Mouse (Mus musculus) gastrocnemius, postnatal 14 days (tissue): ENCODE results near the gene Slit3. TPM values are rescaled to one million over a fixed set of nuclear protein-coding genes. Genes with fewer than 3 reads are reported as not detected.
A peak's percentile ranks its signal among the peaks of the same experiment; 100 is the strongest.

Experiments
- DNase-seq: peaks from one replicate; pipeline ENCODE4 v3.0.0; 2021; ENCODE audit warnings: mixed read lengths
- intact Hi-C: fragments of 180-260 bp; cut with DNase I; formaldehyde crosslinking; loops from one replicate; pipeline ENCODE4 v1.15.1; 2025; ENCODE audit warnings: low total_unique reads
- total RNA-seq, 2 experiments: library from RNA; stranded (reverse); gene quantifications; 2 replicates each; pipeline ENCODE4 v1.2.3; 2021

Slit3 gene
- total RNA-seq, 2 experiments from 2014 or later = 11.0 to 12.1 TPM

DNA sequence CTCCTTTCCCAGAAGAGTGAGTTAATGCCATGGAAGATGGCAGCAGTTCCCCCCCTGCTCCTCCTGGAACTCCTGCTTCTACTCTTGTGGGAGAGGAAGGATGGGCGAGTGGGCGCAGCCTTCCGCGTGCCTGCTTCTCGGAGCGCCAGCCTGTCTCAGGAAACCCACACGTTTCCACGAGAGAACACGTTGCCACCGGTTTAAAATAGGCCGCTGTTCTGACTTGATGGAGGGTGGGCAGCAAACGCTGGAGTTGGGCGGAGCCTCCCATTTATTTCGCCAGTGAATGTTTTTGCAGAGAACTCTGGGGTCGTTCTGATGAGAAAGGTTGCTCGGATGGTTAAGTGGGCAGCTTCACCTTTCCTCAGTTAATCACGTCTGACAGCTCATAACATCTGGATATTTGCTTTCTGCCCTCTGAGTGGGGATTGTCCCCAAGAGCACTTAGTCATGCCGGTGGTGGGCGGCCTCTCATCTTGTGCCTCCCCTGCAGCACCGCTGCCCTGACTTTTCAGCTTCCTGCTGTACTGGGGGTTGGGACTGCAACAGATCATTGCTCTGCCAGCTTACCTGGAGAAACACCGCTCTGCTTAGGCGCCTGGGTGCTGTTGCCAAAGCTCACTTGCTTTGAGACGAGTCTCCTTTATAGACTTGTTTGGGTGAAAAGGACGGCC lies 57.3 kb downstream of the Slit3 start:
- intact Hi-C loops = no loop called here

DNA sequence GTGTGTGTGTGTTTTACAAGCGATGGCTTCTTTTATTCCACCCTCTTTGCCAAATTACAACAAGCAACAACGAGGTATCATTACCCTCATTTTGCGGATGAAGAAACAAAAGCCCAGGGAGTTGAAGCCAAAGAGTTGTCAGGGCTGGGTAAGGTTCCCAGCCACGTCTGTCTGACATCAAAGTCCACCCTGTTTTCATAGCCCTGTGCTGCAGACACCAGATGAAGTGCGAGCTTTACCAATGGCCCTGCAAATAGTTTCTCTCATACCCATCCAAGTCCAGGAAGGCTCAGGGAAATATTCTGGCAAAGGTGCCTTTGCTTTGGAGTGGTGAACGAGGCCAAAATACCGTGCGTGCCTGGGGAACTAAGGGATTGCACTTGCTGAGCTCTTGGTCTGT lies 58.3 kb downstream of the Slit3 start:
- no peak for DNase-seq
- intact Hi-C loops = no loop called here

More for the DNA sequence above, 57.3 kb downstream of the Slit3 start:
- no peak for DNase-seq

DNA sequence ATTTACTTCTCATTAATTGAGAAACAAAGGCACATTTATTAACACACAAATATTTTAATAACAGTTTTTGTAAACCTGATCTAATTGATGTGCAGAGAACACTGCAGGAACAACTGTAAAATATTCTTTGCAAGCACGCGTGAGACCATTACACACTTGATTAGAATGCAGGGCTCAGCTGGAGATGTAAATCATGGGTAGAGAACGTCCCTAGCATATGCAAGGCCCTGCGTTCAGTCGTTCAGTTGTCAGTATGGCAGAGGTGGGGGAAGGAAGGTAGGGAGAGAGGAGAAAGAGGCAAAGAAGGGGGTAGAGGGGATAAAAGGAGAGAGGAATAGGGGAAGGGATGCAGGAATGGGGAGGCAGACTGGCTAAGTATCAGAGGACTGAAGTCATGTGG lies 61.9 kb downstream of the Slit3 start:
- DNase-seq = no peak
- intact Hi-C loops = no loop called here

GRCm38 (mm10) chr11:35194826-35195225 lies 73.8 kb downstream of the Slit3 start:
- intact Hi-C loops = no loop called here
- no peak for DNase-seq

DNA sequence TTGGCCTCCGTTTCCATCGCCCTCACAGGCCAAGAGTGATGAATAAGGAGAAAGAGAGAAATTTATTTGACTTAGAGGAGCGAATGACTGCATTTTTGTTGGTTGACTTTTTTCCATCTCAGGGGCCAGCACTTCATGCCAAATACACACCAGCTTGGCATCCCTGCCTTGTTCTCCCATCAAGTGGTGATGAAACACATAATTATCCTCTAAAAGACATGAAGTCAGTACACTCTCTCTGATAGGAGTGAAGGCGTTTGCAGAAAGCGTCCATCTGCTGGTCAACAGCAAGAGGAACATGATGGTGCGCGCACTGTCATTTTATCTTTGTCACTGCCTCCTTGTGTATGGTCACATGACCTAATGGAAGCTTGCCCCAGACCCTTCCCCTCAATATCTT lies 75.8 kb downstream of the Slit3 start:
- intact Hi-C loops = no loop called here
- DNase-seq = no peak

DNA sequence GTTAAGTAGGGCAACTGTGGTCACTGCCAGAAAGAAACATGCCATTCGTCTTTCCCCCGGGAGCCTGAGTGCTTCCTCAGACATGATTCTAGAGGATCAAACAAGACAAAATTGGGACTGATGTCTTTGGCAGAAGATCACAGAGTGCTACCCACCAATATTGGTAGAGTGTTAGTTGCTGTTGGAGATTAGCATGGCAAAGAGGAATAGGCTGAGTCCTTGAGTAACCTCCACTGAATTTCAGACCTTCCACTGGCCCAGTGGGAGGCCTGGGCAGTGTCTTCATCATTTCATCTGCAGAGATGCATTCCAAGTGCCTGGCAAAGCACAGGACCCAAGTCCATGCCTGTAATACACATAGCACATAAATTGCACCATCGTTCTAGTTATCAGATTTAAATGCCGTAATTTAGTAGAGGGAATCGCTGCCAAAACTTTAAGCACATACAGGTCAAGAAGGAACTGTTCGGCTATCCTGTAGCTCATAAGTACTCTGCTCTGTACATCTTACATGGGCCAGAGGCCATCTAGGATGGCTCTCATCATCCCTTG lies 77.6 kb downstream of the Slit3 start:
- intact Hi-C loops = no loop called here
- DNase-seq = no peak

- intact Hi-C loops = no loop called here
- DNase-seq = no peak
These were observed 81.3 kb downstream of the Slit3 start for GRCm38 (mm10) chr11:35202332-35202731.

DNA sequence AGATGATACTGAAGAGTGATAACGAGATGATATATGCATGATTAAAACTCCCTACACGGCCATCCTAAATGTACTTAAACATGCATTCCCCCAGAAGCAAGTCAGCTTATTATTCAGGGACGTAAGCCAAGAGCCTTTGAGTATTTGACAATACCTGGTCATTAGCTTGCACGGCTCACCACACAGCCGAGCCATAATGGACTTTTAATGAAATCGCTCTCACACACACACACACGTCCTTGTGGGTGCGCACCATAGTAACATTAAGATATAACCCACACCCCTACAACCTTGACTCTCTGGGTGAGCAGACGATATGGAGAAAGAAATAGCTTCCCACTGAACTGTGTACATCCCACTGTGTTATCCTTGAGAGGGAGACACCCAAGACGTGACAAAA lies 82.6 kb downstream of the Slit3 start:
- no peak for DNase-seq
- intact Hi-C loops = no loop called here

DNA sequence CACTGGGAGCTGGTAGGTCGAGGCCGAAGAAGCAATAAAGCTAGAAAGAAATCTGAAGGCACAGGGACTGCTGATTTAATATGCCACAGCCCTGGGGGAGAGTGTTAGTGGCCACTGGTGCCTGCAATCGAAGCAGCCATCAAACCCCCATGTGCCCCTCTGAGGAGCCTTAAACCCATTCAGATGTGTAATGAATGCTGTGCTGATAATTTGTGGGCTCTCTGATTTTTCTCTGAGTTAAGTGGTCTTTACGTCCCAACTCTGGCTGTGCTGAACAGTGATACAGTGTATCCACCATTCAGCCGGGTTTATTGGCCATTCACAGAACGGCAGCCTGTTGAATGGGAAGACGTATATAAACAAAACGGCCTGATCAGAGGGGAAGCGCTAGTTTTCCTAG lies 83.1 kb downstream of the Slit3 start:
- no peak for DNase-seq
- intact Hi-C loops = no loop called here

GRCm38 (mm10) chr11:35210728-35211682 lies 90.0 kb downstream of the Slit3 start:
- DNase-seq = no peak
- intact Hi-C loops = no loop called here

DNA sequence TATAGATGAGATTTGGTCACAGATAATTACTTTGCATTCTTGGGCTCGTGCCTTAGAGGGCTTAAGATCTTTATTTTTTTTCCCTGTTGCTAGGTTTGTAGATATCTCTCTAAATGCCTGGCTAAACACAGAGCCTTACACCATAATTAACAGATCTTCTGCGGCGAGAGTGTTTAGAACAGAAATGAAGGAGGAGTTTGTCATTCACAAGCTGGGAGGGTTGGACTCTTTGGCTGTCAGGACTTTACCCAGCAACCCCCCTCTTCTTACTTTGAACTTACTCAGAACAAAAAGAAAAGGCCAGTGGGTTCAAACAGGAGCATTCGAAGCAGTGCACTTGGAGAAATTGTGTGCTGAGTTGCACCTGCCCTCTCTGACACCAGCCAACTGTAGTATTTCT lies 103.0 kb downstream of the Slit3 start:
- intact Hi-C loops = no loop called here
- no peak for DNase-seq

GRCm38 (mm10) chr11:35231361-35232090 lies 110.5 kb downstream of the Slit3 start:
- intact Hi-C loops = no loop called here

GRCm38 (mm10) chr11:35232321-35232720 lies 111.3 kb downstream of the Slit3 start:
- peak; percentile 29 for DNase-seq
- intact Hi-C loops = no loop called here

More at GRCm38 (mm10) chr11:35231361-35232090, 110.5 kb downstream of the Slit3 start:
- peak; percentile 41 for DNase-seq

DNA sequence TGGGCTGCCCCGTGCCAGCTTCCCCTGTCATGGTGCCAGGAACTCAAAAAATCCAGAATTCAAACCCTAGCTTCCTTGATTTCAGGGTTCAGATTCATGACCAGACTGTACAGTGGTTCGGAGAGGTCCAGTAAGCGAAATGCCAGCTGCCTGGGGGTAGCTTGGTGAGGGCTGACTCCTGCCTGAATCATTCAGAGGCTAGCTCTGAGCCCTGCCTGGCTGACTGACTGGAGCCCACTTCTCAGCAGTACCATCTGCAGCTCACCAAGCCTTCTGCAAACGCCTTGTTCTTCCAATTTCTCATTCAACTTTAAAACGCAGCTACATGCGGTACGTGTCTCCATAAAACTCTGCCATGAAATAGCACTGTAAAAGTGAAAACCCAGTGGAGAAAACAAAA lies 120.4 kb downstream of the Slit3 start:
- intact Hi-C loops = no loop called here
- DNase-seq = no peak

DNA sequence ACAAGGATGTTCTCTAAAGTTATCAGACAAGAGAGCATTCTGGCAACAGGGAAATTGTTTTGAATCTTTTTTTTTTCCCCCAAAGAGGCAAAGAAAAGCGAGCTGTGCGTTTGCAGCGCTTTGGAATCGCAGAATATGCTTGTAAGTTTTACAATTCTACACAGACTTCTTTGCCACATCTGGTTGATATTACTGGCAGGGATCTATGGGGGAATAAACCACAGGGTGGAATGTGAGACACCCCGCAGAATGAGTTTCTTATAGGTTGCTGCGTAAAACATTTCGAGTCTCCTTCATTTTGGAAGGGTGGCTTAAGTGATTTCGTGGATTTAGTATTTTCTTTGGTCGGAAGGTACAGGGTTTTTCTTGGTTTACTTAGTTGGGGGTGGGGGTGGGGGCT lies 122.6 kb downstream of the Slit3 start:
- DNase-seq = no peak
- intact Hi-C loops = no loop called here

DNA sequence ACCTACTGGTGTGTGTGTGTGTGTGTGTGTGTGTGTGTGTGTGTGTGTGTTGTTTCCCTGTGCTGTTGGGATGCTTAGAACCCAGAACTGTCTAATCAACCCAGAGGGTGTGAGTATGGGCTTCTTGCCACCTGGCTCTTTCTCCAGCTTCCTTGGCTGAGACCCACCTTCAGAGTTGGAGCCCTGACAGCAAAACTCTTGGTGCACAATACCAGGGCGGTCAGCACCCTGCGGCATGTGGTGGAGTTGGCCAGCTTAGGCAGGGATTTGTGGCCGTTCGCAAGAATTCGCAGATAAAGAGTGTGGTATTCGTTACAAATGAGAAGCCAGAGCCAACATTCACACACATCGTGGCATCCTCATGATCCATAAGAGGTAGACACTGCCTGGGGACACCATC lies 123.5 kb downstream of the Slit3 start:
- intact Hi-C loops = no loop called here
- no peak for DNase-seq

GRCm38 (mm10) chr11:35246623-35247022 lies 125.6 kb downstream of the Slit3 start:
- DNase-seq = no peak
- intact Hi-C loops = no loop called here

DNA sequence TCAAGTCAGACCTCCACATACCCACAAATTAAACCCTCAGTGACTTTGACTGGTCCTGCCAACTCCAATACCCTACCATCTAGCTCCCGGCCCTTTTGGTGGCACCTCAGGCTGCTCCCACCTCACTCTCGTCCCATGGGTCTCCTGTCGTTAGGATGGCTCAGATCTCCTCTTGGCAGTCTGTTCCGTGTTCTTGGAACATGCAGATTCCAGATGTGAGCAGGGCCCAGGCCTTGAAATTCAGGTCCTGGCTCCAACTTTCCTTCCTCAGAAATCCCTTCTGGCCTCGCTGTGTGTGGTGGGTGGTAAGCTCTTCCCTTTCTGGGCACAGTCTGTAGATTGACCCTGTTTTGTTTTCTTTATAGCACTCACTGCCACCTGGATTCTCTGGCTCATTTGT lies 127.1 kb downstream of the Slit3 start:
- intact Hi-C loops = no loop called here
- DNase-seq = peak; percentile 9

GRCm38 (mm10) chr11:35250871-35251418 lies 129.9 kb downstream of the Slit3 start:
- intact Hi-C loops = no loop called here
- no peak for DNase-seq

DNA sequence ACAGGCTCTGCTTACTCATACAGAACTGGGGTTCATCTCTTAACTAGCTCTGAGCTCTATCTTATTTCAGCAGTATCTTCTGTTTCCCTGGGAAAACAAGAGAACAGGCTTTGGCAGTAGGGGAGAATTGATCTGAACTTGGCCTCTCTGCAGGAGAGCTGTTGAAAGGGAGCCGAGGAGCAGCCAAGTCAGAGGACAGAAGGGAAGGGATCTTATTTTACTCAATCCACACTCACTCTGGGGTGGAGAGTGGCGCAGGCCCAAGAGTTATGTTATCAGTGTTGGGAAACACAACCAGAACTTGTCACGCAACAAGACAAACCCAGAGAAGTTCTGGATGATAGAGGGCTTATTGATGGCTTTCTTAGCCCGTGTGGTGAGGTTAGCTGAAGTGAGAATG lies 130.9 kb downstream of the Slit3 start:
- intact Hi-C loops = no loop called here
- DNase-seq = peak; percentile 68
